Mouse (Mus musculus) small intestine, adult 2 months (tissue): ENCODE results near the gene Pdss2. TPM values are rescaled to one million over a fixed set of nuclear protein-coding genes. Genes with fewer than 3 reads are reported as not detected.

Source experiments
- H3K27ac ChIP-seq: fragments of 200-500 bp; 2 replicates; pipeline ENCODE4 v1.5.1; 2012; ENCODE audit warnings: low read depth, low read length, control low read depth, inconsistent platforms; ENCODE audit not compliant: insufficient read depth
- H3K27me3 ChIP-seq: fragments of 200-500 bp; 2 replicates; pipeline ENCODE4 v1.6.1; 2012; ENCODE audit warnings: mild to moderate bottlenecking, moderate library complexity, low read length, inconsistent platforms; ENCODE audit not compliant: control insufficient read depth, insufficient read depth
- H3K36me3 ChIP-seq: fragments of 200-500 bp; 2 replicates; pipeline ENCODE4 v1.6.1; 2012; ENCODE audit warnings: mild to moderate bottlenecking, low read length, control low read depth, inconsistent platforms; ENCODE audit not compliant: control insufficient read depth, insufficient read depth
- H3K4me1 ChIP-seq: fragments of 200-500 bp; 2 replicates; pipeline ENCODE4 v1.6.1; 2012; ENCODE audit warnings: low read length, inconsistent platforms, mixed read lengths; ENCODE audit not compliant: control insufficient read depth, insufficient read depth, insufficient read length
- H3K4me3 ChIP-seq: fragments of 200-500 bp; 2 replicates; pipeline ENCODE4 v1.5.1; 2012; ENCODE audit warnings: low read depth, mild to moderate bottlenecking, control low read depth, inconsistent platforms, low read length, moderate library complexity
- CTCF ChIP-seq: fragments of 200-500 bp; IDR thresholded peaks from 2 replicates; pipeline ENCODE4 v1.5.1; 2012; ENCODE audit warnings: low read depth, mild to moderate bottlenecking, control low read depth, inconsistent platforms, low read length, moderate library complexity, mixed read lengths; ENCODE audit not compliant: insufficient replicate concordance, insufficient read length; ENCODE audit errors: extremely low read depth
- POLR2A ChIP-seq: fragments of 200-500 bp; IDR thresholded peaks from 2 replicates; pipeline ENCODE4 v1.6.1; 2012; ENCODE audit warnings: low read depth, mild to moderate bottlenecking, control low read depth, inconsistent platforms, low read length, moderate library complexity
- WGBS: fragments of 180-500 bp; shearing (Covaris S2); methylation state at CpG from one replicate; pipeline ENCODE4 v1.1.7; 2018; 5-methylcytosine and 5-hydroxymethylcytosine counted together
- polyA plus RNA-seq: library from polyadenylated mRNA; depleted of rRNA; stranded (reverse); fragments of >200 nt; gene quantifications from 2 replicates; pipeline ENCODE4 v1.2.3, GENCODE M21; 2012; rRNA removed

Pdss2 gene
- polyA plus RNA-seq, result 9.0 and 10.5 TPM in 2 replicates

- TF ChIP-seq CTCF (0 out of 2 replicates have a peak, but pooled peaks have one; percentile 5), POLR2A (peak; percentile 98)
- WGBS, result under 1% methylated on average over 50 of the region's 50 CpGs
Measured at GRCm38 (mm10) chr10:43220910-43221625, at the start of gene Pdss2. TSS of gene Pdss2 (plus strand) at chr10:43221486.

GRCm38 (mm10) chr10:43172066-43172465, 49.2 kb upstream of the Pdss2 start:
- Histone ChIP-seq H3K4me3 (no peak overlapping the region), H3K27ac (no peak overlapping the region), H3K36me3 (no peaks in the 10 kb centered on the region), H3K4me1 (peaks cover 4% of the 10 kb centered on the region), H3K27me3 (peaks cover 49% of the 10 kb centered on the region)
- TF ChIP-seq CTCF, result no peak
- no peak for TF ChIP-seq POLR2A
- WGBS, result 14% methylated on average over 7 of the region's 7 CpGs

More at GRCm38 (mm10) chr10:43220910-43221625, at the start of gene Pdss2:
- Histone ChIP-seq H3K27ac (peak within 1 kb of the TSS; percentile 83), H3K36me3 (no peaks in the 10 kb centered on the region), H3K4me1 (peaks cover 6% of the 10 kb centered on the region; the same call in 1 of the 2 replicates), H3K27me3 (no peaks in the 10 kb centered on the region), H3K4me3 (peak within 1 kb of the TSS; percentile 91)

- no peak overlapping the region for H3K4me3 ChIP-seq
- H3K4me1 ChIP-seq, result peaks cover 4% of the 10 kb centered on the region
- H3K27me3 ChIP-seq, result peaks cover 49% of the 10 kb centered on the region
- no peak overlapping the region for H3K27ac ChIP-seq
- 16% methylated on average over 8 of the region's 8 CpGs for WGBS
- no peaks in the 10 kb centered on the region for H3K36me3 ChIP-seq
- TF ChIP-seq POLR2A (no peak), CTCF (no peak)
Measured at GRCm38 (mm10) chr10:43172554-43172953, 48.7 kb upstream of the Pdss2 start.

- Histone ChIP-seq H3K36me3 (no peaks in the 10 kb centered on the region), H3K27me3 (peaks cover 49% of the 10 kb centered on the region), H3K4me1 (peaks cover 4% of the 10 kb centered on the region), H3K27ac (no peak overlapping the region), H3K4me3 (peak overlapping the region; percentile 65)
- TF ChIP-seq POLR2A, result no peak
- no peak for TF ChIP-seq CTCF
- WGBS, result under 1% methylated on average over 53 of the region's 53 CpGs
Measured at GRCm38 (mm10) chr10:43173141-43173827, 48.0 kb upstream of the Pdss2 start.

GRCm38 (mm10) chr10:43173828-43174325, 47.4 kb upstream of the Pdss2 start:
- peaks cover 49% of the 10 kb centered on the region for H3K27me3 ChIP-seq
- H3K4me3 ChIP-seq, result peak overlapping the region; percentile 65
- WGBS, result 1% methylated on average over 38 of the region's 38 CpGs
- H3K4me1 ChIP-seq, result peaks cover 4% of the 10 kb centered on the region
- no peak overlapping the region for H3K27ac ChIP-seq
- no peaks in the 10 kb centered on the region for H3K36me3 ChIP-seq
- no peak for TF ChIP-seq POLR2A
- TF ChIP-seq CTCF, result no peak

- Histone ChIP-seq H3K36me3 (no peaks in the 10 kb centered on the region), H3K27ac (no peak within 1 kb of the TSS), H3K4me1 (peaks cover 4% of the 10 kb centered on the region), H3K27me3 (peaks cover 49% of the 10 kb centered on the region), H3K4me3 (peak within 1 kb of the TSS; percentile 65)
- 1% methylated on average over 89 of the region's 91 CpGs for WGBS
- TF ChIP-seq POLR2A (peak; percentile 38; the same call in 1 of the 2 replicates), CTCF (no peak)
Measured at GRCm38 (mm10) chr10:43174326-43175155, 46.7 kb upstream of the Pdss2 start, which contains the start of the genes Sobp and 9030612E09Rik. TSS of gene Sobp (minus strand) at chr10:43174530. TSS of gene 9030612E09Rik (plus strand) at chr10:43174704.
